Mouse (Mus musculus) liver, adult 2 months (tissue): ENCODE results near the gene Rassf2. TPM values are rescaled to one million over a fixed set of nuclear protein-coding genes. Genes with fewer than 3 reads are reported as not detected.

ENCODE experiments used
- DNase-seq: peaks from one replicate; pipeline ENCODE4 v3.0.0-alpha.2; 2011; ENCODE audit warnings: low read depth, low spot score; ENCODE audit errors: extremely low read depth
- H3K27ac ChIP-seq: fragments of 200-500 bp; replicated peaks from 2 replicates; pipeline ENCODE4 v1.5.1; 2012; ENCODE audit warnings: low read depth, mild to moderate bottlenecking, control low read depth, inconsistent platforms, low read length; ENCODE audit not compliant: insufficient read depth
- H3K27me3 ChIP-seq: fragments of 200-500 bp; 2 replicates; pipeline ENCODE4 v1.6.1; 2012; ENCODE audit warnings: mild to moderate bottlenecking, moderate library complexity, low read length, inconsistent platforms; ENCODE audit not compliant: control insufficient read depth, insufficient read depth
- H3K36me3 ChIP-seq: fragments of 200-500 bp; 2 replicates; pipeline ENCODE4 v1.6.1; 2012; ENCODE audit warnings: low read length, inconsistent platforms; ENCODE audit not compliant: control insufficient read depth, insufficient read depth
- H3K4me1 ChIP-seq: fragments of 200-500 bp; 2 replicates; pipeline ENCODE4 v1.6.1; 2011; ENCODE audit warnings: low read length; ENCODE audit not compliant: control insufficient read depth, insufficient read depth
- H3K4me3 ChIP-seq: fragments of 200-500 bp; 2 replicates; pipeline ENCODE4 v1.5.1; 2011; ENCODE audit warnings: low read depth, mild to moderate bottlenecking, control low read depth, low read length, moderate library complexity; ENCODE audit not compliant: insufficient read depth
- H3K79me2 ChIP-seq: fragments of 200-500 bp; 2 replicates; pipeline ENCODE4 v1.6.1; 2012; ENCODE audit warnings: inconsistent platforms, mild to moderate bottlenecking, low read length, moderate library complexity; ENCODE audit not compliant: control insufficient read depth, insufficient read depth
- H3K9ac ChIP-seq: fragments of 200-500 bp; 2 replicates; pipeline ENCODE4 v1.6.1; 2012; ENCODE audit warnings: low read depth, mild to moderate bottlenecking, control low read depth, inconsistent platforms, low read length
- CTCF ChIP-seq: fragments of 200-500 bp; IDR thresholded peaks from 2 replicates; pipeline ENCODE4 v1.5.1; 2011; ENCODE audit warnings: low read depth, low read length, control low read depth
- POLR2A ChIP-seq: fragments of 200-500 bp; IDR thresholded peaks from 2 replicates; pipeline ENCODE4 v1.6.1; 2011; ENCODE audit warnings: low read length, control low read depth; ENCODE audit not compliant: insufficient read depth; ENCODE audit errors: extremely low read depth
- WGBS: fragments of 180-500 bp; shearing (Covaris S2); methylation state at CpG from one replicate; pipeline ENCODE4 v1.1.7; 2018; 5-methylcytosine and 5-hydroxymethylcytosine counted together
- polyA plus RNA-seq: library from polyadenylated mRNA; depleted of rRNA; stranded (reverse); fragments of >200 nt; gene quantifications from 2 replicates; pipeline ENCODE4 v1.2.3, GENCODE M21; 2012
- total RNA-seq: library from RNA; depleted of rRNA; stranded (reverse); fragments of >200 nt; gene quantifications from 2 replicates; pipeline ENCODE4 v1.2.3, GENCODE M21; 2014

Gene Rassf2
- total and polyA plus RNA-seq, 2 experiments: 0.84 to 1.3 TPM

- WGBS: 63% methylated on average over 4 of the region's 4 CpGs
- DNase-seq: peak; percentile 13
- Histone ChIP-seq H3K36me3 (no peaks in the 10 kb centered on the region), H3K27me3 (no peaks in the 10 kb centered on the region), H3K79me2 (no peaks in the 10 kb centered on the region), H3K27ac (no peak overlapping the region), H3K9ac (no peak overlapping the region), H3K4me3 (no peak overlapping the region), H3K4me1 (no peaks in the 10 kb centered on the region)
- TF ChIP-seq CTCF: no peak
- TF ChIP-seq POLR2A: no peak
These were observed 21.9 kb downstream of the Rassf2 start for GRCm38 (mm10) chr2:132008186-132008585.

- Histone ChIP-seq H3K4me3 (no peak overlapping the region), H3K36me3 (no peaks in the 10 kb centered on the region), H3K4me1 (no peaks in the 10 kb centered on the region), H3K27me3 (no peaks in the 10 kb centered on the region), H3K79me2 (no peaks in the 10 kb centered on the region), H3K27ac (no peak overlapping the region), H3K9ac (no peak overlapping the region)
- DNase-seq: no peak
- WGBS: 67% methylated on average over 6 of the region's 6 CpGs
- TF ChIP-seq POLR2A (no peak), CTCF (no peak)
These were observed 22.6 kb downstream of the Rassf2 start for GRCm38 (mm10) chr2:132007475-132007819.

- Histone ChIP-seq H3K27me3 (no peaks in the 10 kb centered on the region), H3K36me3 (no peaks in the 10 kb centered on the region), H3K9ac (no peak overlapping the region), H3K79me2 (no peaks in the 10 kb centered on the region), H3K4me1 (no peaks in the 10 kb centered on the region), H3K27ac (no peak overlapping the region), H3K4me3 (no peak overlapping the region)
- 83% methylated on average over 18 of the region's 18 CpGs for WGBS
- DNase-seq: peak; percentile 60
- TF ChIP-seq POLR2A (no peak), CTCF (no peak)
These were observed 23.2 kb downstream of the Rassf2 start for GRCm38 (mm10) chr2:132006561-132007474.

GRCm38 (mm10) chr2:132005445-132005844 lies 24.6 kb downstream of the Rassf2 start:
- no peaks in the 10 kb centered on the region for H3K79me2 ChIP-seq
- H3K4me1 ChIP-seq: no peaks in the 10 kb centered on the region
- H3K9ac ChIP-seq: no peak overlapping the region
- H3K36me3 ChIP-seq: no peaks in the 10 kb centered on the region
- no peak for DNase-seq
- no peak overlapping the region for H3K27ac ChIP-seq
- no peaks in the 10 kb centered on the region for H3K27me3 ChIP-seq
- TF ChIP-seq CTCF (no peak), POLR2A (no peak)
- no peak overlapping the region for H3K4me3 ChIP-seq
- 88% methylated on average over 4 of the region's 4 CpGs for WGBS

GRCm38 (mm10) chr2:132004495-132005136 lies 25.4 kb downstream of the Rassf2 start:
- TF ChIP-seq POLR2A (no peak), CTCF (no peak)
- no peaks in the 10 kb centered on the region for H3K4me1 ChIP-seq
- no peak overlapping the region for H3K9ac ChIP-seq
- H3K4me3 ChIP-seq: no peak overlapping the region
- H3K36me3 ChIP-seq: no peaks in the 10 kb centered on the region
- no peak for DNase-seq
- H3K27me3 ChIP-seq: no peaks in the 10 kb centered on the region
- H3K79me2 ChIP-seq: no peaks in the 10 kb centered on the region
- 88% methylated on average over 9 of the region's 9 CpGs for WGBS
- H3K27ac ChIP-seq: no peak overlapping the region

- DNase-seq: no peak
- Histone ChIP-seq H3K9ac (no peak overlapping the region), H3K79me2 (no peaks in the 10 kb centered on the region), H3K4me3 (no peak overlapping the region), H3K36me3 (no peaks in the 10 kb centered on the region), H3K27me3 (no peaks in the 10 kb centered on the region), H3K4me1 (no peaks in the 10 kb centered on the region), H3K27ac (no peak overlapping the region)
- 72% methylated on average over 5 of the region's 5 CpGs for WGBS
- no peak for TF ChIP-seq CTCF
- TF ChIP-seq POLR2A: no peak
These were observed 26.1 kb downstream of the Rassf2 start for GRCm38 (mm10) chr2:132003916-132004315.
